Comparison of ENCODE assay signal across 8 mouse cellular contexts in the genomic region with DNA sequence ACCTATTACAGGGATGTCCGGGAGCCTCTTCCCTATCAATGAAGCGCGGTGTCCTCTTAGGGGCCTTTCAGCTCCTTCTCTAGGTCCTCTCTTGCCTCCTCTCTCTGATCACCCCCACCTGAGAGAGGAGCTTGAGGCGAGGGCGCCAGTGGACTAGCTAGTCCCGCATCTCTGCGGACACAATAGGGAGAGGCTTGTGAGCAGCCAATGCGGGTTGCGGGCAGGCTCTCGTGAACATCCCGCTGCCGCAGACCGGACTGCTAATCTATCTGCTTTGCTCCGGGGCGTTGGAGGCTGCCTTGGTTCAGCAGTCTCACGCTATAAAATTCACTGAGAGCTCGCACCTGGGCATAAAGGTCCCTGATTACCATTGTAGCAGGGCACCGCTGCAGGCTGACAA.
DNase-seq lines count a peak whose midpoint lies in the region; ATAC-seq and TF ChIP-seq lines count a peak whose summit lies in the region.

No protein-coding gene starts in this region.

- ATAC-seq in heart, embryonic 15.5 days (replicated peaks; ENCODE audit: insufficient number of reproducible peaks, insufficient read depth, low FRiP score, low read depth) = no peak
- ATAC-seq in forebrain, embryonic 12.5 days (ENCODE audit: low FRiP score) = peak; percentile 62
- no peak for ATAC-seq in erythroid progenitor cell, adult 5-6 weeks (replicated peaks; ENCODE audit: low FRiP score, poor library complexity, severe bottlenecking)

- peak overlapping the region; percentile 52 for H3K4me3 ChIP-seq in heart, embryonic 15.5 days
- H3K4me3 ChIP-seq in heart, adult 2 months = no peak overlapping the region
- peak overlapping the region; percentile 54 for H3K4me3 ChIP-seq in forebrain, embryonic 12.5 days (replicated peaks)

- under 1% methylated on average over 18 of the region's 18 CpGs for WGBS in heart, embryonic 15.5 days
- 2% methylated on average over 18 of the region's 18 CpGs for WGBS in heart, adult 2 months
- under 1% methylated on average over 18 of the region's 18 CpGs for WGBS in forebrain, embryonic 12.5 days

- H3K79me2 ChIP-seq in heart, adult 2 months (replicated peaks; ENCODE audit: control insufficient read depth, insufficient read depth, low read length) = no peaks in the 10 kb centered on the region

- H3K9ac ChIP-seq in heart, embryonic 15.5 days = no peak overlapping the region; the same call in 1 of the 2 replicates
- H3K9ac ChIP-seq in heart, adult 2 months (ENCODE audit: low read depth, low read length) = no peak overlapping the region
- H3K9ac ChIP-seq in forebrain, embryonic 12.5 days = peak overlapping the region; percentile 70

- peaks cover 16% of the 10 kb centered on the region for H3K4me1 ChIP-seq in heart, embryonic 15.5 days (replicated peaks)
- no peaks in the 10 kb centered on the region for H3K4me1 ChIP-seq in heart, adult 2 months (ENCODE audit: control insufficient read depth, insufficient read depth, low read length)
- H3K4me1 ChIP-seq in forebrain, embryonic 12.5 days = peaks cover 14% of the 10 kb centered on the region

- intact Hi-C loops in heart, adult 2 months (cut with DNase I) = no loop called here
- intact Hi-C loops in left cerebral cortex, postnatal 10 days (cut with DNase I) = no loop called here

- no peak for DNase-seq in heart, adult 2 months
- DNase-seq in ZHBTc4 (ENCODE audit: low read depth, low spot score) = peak; percentile 30
- DNase-seq in left cerebral cortex, postnatal 10 days (ENCODE audit: extremely low spot score in 1 of 2, low spot score in 2 of 2) = peak; percentile 2 to 34
- DNase-seq in retina, embryonic 14.5 days (ENCODE audit: low spot score) = peak; percentile 64
- no peak for DNase-seq in spleen, adult 18-20 months

- H3K27ac ChIP-seq in heart, embryonic 15.5 days = no peak overlapping the region
- no peak overlapping the region for H3K27ac ChIP-seq in heart, adult 2 months
- H3K27ac ChIP-seq in forebrain, embryonic 12.5 days = peak overlapping the region; percentile 54

- no peaks in the 10 kb centered on the region for H3K9me3 ChIP-seq in heart, embryonic 15.5 days (replicated peaks)
- no peaks in the 10 kb centered on the region for H3K9me3 ChIP-seq in forebrain, embryonic 12.5 days

- no peak for TF ChIP-seq POLR2A in heart, adult 2 months (IDR thresholded peaks at IDR 0.05; ENCODE audit: insufficient read depth, low read depth, low read length)

- no peaks in the 10 kb centered on the region for H3K36me3 ChIP-seq in heart, embryonic 15.5 days
- H3K36me3 ChIP-seq in heart, adult 2 months (ENCODE audit: control insufficient read depth, insufficient read depth, low read length) = no peaks in the 10 kb centered on the region
- H3K36me3 ChIP-seq in forebrain, embryonic 12.5 days (replicated peaks) = no peaks in the 10 kb centered on the region

- TF ChIP-seq CTCF in heart, adult 2 months (IDR thresholded peaks at IDR 0.05) = no peak

- H3K4me2 ChIP-seq in heart, embryonic 15.5 days = peak overlapping the region; percentile 89
- peak overlapping the region; percentile 89 for H3K4me2 ChIP-seq in forebrain, embryonic 12.5 days

- H3K27me3 ChIP-seq in heart, embryonic 15.5 days = peaks cover 25% of the 10 kb centered on the region
- no peaks in the 10 kb centered on the region; the same call in 1 of the 2 replicates for H3K27me3 ChIP-seq in heart, adult 2 months (ENCODE audit: control insufficient read depth, insufficient read depth, low read length)
- no peaks in the 10 kb centered on the region for H3K27me3 ChIP-seq in forebrain, embryonic 12.5 days

- TF ChIP-seq EP300 in heart, adult 2 months (IDR thresholded peaks at IDR 0.05; ENCODE audit: insufficient read depth, low read depth, low read length) = no peak

Comparison
In these comparisons a context has a peak if more than half of its experiments do, and no peak if none do; other contexts are left out.
1. DNase-seq: peak in ZHBTc4 (single experiment), left cerebral cortex, postnatal 10 days (2 of 2) and retina, embryonic 14.5 days (single experiment); none in heart, adult 2 months (0 of 2) and spleen, adult 18-20 months (0 of 2).